Mouse (Mus musculus) C2C12 (cell line): ENCODE results near the gene Pdcd11.
A peak's percentile ranks its signal among the peaks of the same experiment; 100 is the strongest.

Experiments
- CTCF ChIP-seq: IDR thresholded peaks from one replicate; pipeline ENCODE4 v1.5.1; 2011; ENCODE audit not compliant: control insufficient read depth, insufficient read depth, insufficient read length
- MYOD1 ChIP-seq: IDR thresholded peaks from one replicate; pipeline ENCODE4 v1.6.1; 2011; ENCODE audit warnings: low read depth; ENCODE audit not compliant: control insufficient read depth, insufficient read length

DNA sequence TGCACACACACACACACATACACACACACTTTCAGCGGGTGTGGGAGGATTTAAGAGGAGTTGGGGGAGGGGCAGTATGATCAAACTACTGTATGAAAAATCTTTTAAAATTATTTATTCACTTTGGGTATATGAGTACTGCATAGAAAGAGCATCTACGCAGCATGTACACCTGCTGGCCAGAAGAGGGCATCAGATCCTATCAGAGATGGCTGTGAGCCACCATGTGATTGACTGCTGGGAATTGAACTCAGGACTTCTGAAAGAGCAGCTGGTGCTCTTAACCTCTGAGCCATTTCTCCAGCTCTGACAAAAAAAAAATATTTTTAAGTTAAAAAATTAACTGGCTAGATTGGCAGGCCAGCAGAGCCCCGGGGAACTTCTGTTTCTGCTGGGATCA, 83.9 kb downstream of the Pdcd11 start:
- TF ChIP-seq CTCF: peak; percentile 26
- no peak for TF ChIP-seq MYOD1
